Mouse (Mus musculus): ENCODE results near the gene Nthl1.

Nthl1 gene

DNA sequence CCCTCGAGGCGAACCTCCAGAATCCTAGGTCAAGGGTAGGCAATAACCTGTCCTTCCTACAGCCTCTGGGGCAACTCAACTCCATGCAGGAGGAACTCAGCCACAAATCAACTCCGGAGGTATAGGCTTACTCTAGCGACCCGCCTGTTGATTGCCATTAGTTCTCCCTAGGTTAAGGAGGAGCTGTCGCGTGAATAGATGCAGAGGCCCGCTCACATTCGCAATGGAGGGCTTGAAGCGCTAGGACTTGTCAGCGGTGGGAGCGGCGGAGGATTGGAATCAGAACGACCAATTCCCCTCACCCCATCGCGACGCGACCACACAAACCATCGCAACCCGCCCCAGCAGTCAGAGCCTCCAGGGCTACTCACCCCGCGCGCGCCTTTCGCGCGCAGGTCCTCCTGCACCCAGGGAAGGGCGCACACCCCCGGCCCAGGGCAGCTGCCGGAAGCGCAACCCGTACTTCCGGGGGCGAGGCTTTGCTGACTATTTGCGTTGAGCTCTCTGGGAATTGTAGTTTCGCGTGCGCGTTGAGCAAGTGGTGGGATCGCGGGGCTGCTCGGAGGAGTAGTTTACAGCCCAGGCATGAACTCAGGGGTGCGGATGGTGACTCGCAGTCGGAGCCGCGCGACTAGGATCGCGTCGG lies at the start of gene Nthl1, which contains the start of gene Tsc2:
Nthl1 (plus strand) TSS at position 514 of the 646 bp plus-strand sequence.
Tsc2 (minus strand) TSS at position 464 of the 646 bp plus-strand sequence.
- DNase-seq = peak; percentile 86 to 90

DNA sequence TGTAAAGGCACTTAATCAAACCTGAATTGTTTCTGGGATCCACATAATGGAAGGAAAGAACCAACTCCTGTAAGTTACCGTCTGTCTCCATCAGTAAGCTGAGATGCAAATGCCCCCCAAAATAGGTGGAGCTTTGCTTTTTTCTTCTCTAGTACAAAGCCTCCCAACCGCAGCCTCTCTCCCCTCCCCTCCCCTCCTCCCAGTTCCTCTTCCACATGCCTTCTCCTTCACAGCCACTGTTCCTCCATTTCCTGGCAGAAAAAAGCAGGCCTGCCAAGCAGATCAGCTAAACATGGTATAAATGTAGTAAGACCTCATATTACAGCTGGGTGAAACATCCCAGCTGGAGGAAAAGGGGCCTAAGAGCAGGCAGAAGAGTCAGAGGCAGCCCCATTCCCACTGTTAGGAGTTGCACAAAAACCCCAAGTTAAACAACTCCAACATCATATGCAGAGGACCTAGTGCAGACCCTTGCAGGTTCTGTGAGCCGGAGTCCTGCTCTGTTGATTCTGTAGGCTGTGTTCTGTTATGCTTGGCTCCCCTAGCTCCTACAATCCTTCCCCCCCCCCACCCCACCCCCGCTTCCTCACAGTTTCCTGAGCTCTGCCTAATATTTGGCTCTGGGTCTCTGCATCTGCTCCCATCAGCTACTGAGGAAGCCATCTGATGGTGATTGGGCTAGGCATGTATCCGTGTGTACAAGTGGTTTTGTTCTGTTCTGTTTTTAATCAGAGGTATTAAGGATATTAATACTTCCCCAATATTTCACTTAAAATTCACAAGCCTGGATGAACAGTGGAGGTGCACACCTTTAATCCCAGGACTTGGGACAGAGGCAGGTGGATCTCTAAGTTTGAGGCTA lies 48.6 kb upstream of the Nthl1 start:
- no peak for DNase-seq

DNA sequence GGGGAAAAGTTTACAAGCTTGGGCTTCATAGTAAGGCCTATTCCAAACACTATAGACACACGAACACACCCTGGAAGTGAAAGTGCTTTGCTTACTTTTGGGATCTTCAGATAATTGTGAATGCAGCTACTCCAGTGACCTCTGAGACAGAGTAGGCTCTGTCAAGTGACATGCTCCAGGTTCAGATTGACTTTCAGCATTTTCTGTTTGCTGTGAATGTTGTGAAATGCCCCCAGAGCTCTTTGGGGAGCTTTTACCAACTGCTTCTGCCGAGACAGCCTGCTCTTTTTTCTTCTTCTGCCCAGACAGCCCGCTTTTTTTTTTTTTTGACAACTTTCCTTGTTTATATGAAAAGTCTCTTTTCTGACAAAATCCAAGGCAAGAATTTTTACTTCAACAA lies 48.0 kb upstream of the Nthl1 start:
- DNase-seq = no peak

DNA sequence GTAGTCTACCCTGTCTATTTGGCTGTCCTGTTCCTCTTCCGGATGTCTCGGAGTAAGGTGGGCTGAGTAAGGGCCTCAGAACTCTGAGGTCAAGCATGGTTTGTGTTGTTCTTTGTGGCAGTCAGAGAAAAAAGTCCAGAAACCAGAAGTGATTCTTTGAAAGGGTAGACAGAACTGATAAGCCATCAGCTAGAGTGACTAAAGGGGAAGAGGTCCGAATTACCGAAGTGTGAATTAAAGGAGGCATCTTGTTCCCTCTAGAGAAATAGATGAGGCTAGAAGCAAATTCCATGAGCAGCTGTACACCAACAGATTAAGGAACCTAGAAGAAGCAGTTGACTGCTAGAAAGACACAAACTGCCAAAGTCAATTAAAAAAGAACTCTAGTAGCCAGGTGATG lies 45.9 kb upstream of the Nthl1 start:
- DNase-seq = no peak

DNA sequence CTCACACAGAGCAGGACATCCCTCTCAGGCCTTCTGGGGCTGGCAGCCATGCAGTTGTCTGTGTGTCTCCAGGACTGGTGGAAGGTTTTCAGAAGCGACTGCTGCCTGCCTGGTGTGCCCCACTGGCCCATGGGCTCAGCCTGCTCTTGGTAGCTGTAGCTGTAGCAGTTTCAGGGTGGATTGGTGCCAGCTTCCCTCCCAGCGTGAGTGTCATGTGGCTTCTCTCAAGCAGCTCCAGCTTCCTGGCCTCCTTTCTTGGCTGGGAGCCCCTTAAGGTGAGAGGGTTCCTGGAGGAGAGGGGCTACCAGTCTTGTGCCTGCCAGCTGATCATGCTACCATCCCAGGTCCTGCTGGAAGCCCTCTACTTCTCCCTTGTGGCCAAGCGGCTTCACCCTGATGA lies 41.5 kb upstream of the Nthl1 start:
- DNase-seq = peak; percentile 62 to 67

DNA sequence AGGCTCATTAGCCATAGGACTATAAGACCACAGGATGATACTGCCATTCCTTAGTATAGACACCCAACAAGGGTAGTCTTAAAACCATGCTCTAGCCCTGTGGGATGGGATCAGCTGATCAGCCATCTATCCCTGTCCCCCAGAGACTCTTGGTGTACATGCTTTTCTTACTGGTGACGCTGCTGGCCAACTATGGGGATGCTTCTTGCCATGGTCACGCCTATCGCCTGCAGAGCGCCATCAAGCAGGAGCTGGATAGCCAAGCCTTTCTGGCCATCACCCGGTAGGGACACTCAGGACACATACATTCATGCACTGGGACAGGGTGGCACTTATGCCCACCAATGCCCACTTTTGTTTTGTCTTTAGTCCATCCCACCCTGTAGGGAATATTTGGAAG lies 40.8 kb upstream of the Nthl1 start:
- no peak for DNase-seq

DNA sequence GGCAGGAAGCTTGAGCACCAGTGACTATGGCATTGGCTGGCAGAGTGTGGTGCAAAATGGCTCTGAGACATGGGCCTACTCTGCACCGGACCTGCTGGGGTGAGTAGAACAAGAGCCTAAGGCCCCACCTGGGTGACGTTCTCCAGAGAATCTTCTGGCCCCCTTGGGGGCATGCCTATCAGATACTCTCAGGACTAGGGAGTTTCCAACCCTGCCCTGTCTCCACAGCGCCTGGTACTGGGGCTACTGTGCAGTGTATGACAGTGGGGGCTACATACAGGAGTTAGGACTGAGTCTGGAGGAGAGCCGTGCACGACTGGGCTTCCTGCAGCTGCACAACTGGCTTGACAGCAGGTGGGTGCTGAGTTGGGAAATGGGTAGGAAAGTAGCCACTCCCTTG lies 39.2 kb upstream of the Nthl1 start:
- no peak for DNase-seq

DNA sequence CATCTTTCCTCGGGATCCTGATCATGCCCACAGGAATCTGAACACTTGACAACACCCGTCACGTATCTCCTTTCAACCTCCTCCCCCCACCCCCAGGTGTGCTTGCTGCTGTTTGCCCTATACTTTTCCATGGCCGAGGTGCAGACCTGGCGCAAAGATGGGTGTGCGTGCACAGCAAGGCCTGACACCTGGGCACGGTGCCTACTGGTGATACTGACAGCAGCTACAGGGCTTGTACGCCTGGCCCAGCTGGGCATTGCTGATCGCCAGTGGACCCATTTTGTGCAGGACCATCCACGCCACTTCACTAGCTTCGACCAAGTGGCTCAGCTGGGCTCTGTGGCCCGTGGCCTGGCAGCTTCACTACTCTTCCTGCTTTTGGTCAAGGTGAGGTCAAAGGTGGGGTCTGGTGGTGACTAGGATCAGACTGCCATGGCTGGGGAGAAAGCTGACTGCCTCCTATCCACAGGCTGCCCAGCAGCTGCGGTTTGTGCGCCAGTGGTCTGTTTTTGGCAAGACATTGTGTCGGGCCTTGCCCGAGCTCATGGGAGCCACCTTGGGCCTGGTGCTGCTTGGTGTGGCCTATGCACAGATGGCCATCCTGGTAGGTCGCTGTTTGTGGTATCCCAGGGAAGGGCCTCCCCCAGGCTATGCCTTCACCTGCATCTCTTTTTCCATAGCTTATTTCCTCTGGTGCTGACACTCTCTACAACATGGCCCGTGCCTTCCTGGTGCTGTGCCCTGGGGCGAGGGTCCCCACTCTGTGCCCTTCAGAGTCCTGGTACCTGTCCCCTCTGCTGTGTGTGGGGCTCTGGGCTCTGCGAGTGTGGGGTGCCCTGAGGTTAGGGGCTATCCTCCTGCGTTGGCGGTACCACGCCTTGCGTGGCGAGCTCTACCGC lies 38.2 kb upstream of the Nthl1 start:
- DNase-seq = peak; percentile 34 to 44

DNA sequence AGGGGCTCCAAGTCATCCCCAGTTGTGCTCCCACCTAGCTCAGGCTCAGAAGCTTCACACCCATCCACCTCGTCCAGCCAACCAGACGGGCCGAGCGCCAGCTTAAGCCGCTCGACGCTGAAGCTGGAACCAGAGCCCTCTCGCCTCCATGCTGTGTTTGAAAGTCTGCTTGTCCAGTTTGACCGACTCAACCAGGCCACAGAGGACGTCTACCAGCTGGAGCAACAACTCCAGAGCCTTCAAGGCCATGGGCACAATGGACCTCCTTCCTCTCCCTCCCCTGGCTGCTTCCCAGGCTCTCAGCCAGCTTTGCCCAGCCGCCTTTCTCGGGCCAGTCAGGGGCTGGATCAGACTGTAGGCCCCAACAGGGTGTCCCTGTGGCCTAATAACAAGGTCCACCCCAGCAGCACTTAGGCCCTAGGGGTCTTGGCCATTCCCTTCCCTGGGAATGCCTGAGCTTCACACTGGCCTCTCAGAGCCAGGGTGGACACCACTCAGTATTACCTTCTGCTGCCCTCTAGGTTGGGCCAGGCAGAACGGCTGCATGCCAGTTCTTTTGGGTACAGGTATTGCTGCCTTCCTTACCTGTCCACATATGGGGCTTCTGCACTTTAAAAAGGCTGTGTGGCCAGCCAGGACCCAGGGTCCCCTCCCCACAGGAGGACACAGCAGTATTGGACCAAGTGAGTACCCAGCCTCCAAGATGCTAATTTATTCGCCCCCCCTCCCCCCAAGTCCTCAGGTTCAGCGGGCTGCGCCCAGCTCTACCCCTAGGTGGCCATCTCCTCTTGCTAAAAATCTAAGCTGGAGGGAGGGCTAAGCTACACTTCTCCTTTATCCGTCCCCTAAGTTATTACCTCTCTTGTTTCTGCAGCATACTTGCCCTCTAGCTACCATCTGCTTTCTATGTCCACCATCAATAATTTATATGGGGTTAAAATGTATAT lies 37.1 kb upstream of the Nthl1 start:
- peak; percentile 71 to 74 for DNase-seq

DNA sequence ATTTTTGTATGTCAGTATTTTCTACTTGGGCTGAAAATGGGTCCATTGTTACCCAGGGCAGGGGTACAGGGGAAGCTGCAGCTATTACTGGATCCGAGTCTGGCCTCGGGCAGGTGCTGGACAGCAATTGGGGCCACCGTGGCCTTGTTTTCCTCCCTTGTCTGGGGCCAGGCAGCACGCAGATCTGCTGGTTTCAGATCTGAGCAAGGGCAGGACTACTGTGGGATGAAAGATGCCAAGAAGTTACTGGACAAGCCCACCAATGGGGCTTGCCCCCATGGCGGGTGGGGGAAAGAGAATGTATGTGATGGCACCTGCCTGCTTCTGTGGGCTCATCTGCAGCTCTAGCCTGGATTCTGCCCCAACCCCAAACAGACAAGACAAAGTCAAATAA lies 36.4 kb upstream of the Nthl1 start:
- peak in 1 of 2 experiments; percentile 29 for DNase-seq

DNA sequence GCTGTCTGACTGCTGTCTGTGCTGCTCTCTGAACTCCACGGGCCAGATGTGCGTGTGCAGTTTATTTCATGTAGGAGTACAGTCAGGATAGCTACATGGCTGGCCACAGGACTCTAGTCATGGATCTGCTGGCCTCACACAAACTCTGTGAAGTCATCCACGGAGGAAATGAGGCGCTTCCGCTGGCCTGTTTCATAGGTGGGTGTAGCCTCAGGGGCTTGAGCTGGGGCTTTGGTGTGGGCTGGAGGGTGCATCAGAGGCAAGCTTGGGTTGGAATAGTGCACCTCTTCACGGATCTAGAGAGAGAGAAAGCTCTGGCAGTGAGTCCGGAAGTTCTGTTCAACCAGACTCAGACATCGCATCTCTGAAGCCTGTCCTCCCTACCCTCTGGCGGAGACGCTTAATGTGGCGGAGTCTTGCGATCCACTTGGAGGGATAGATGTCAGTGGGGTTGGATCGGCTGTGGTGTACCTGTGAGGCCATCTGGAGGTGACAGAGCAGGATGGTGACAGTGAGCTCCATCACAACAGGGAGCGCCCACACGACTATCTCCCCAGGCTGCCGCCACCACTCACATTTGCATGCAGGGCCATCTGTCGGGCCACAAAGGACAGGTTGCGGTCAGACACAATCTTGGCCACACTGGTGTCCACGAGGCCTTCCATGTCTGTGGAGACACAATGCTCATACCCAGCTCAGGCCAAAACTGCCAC lies 35.9 kb upstream of the Nthl1 start:
- DNase-seq = peak; percentile 63 to 76

DNA sequence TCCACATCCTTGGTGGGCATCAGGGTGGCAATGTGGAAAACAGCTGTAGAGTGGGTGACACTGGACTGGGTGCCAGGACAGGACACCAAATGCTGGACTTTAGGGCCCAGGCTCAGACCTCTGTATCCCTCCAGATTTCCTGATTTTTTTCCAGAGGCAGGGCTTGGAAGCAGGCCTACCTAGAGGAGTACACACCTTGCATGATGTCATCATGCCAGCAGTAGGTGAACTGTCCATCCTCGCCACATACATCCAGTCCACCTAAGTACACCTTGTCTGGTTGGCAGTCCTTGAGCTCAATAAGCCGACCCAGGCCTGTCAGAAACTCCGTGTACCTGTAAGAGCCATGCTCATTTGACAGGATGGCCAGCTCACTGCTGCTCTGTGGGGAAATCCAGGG lies 34.5 kb upstream of the Nthl1 start:
- peak in 1 of 2 experiments; percentile 26 for DNase-seq

DNA sequence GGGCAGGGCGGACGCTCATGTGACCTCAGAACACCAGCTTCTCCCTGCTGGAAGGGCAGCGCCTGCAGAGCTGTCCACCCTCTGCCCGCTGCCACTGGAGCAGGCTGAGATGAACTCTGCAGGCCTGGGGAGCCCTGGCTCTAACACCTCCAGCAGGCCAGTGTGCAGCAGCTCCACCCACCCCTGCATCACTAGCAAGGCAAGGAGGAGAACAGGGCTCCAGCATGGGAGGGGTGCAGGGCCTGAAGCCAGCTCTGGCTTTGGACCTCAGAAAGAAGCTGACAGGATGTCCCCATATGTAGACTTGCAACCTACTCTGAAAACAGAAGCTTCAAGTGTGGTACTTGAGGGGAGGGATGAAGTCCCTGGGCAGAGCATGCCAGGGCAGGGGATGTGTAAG lies 32.0 kb upstream of the Nthl1 start:
- peak; percentile 37 to 40 for DNase-seq

DNA sequence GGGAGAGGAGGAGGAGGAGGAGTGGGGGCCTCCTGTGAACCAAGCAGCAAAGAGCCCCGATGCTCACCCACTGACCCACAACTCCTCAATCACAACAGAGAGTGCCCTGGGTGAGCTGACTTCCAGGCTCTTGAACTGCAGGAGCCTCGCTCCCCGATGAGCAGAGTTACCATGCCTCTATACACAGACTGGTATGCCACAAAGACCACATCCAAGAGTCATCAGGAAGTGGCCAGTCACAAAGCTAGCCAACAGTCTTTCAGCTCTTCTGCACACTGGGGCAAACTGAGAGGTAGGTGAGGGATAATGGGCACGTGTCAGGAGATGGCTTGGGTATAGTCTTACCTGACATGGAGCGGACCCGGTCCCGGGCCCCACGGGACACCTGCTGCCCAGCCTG lies 28.5 kb upstream of the Nthl1 start:
- DNase-seq = no peak

DNA sequence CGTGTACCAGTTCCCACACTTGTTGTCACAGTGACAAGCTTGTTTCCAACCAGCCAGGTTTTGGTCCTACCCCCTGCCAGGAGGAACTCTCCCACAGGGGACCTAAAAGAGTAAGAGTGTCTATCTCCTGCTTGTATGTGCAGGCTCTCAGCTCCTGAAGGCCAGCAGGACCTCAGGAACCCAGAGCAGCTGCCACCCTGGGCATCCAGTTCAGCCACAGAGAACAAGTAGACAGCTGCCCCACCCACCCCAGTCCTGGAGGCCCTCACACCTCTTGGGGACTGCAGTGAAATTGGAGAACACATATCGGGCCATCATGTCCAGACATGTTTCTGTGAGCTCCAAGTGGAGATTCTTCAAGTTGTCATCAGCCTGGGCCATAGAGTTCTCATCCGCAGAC lies 27.9 kb upstream of the Nthl1 start:
- DNase-seq = no peak

DNA sequence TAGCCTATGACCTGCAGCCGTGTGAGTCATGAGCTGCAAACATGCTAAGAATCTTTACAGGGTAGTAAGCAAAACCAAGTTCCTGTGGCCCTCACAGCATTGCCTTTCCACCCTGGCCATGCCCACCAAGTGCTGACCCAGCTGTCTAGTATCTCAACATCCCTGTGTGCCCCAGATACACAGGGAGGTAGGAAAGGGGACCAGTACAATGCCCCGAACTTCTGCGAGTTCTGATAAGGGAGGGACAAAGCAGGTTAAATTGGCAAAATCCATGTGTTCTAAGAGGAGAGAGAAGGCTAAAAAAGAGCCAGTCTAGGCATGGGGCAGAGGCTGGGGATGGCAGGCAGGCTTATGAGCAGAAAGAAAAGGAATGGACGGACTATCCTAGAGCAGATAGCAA lies 24.1 kb upstream of the Nthl1 start:
- DNase-seq = no peak

DNA sequence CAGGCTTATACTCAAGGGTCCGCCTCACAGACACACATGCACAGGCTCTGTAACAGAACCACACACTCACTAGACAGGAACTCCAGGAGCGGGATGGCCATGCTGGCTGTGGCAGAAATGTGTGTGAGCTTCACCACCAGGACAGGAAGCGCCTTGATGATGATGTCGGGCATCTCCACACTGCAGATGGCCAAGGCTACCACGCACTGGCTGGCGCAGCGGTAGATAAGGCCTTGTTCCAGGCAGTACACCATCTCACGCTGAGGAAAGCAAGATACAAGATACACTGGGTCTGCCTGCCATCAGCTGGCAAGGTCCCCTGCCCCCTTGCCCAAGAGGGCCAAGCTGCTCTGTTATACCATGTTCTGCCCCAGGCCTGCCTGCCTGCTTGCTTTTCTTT lies 23.6 kb upstream of the Nthl1 start:
- peak in 1 of 2 experiments; percentile 28 for DNase-seq

DNA sequence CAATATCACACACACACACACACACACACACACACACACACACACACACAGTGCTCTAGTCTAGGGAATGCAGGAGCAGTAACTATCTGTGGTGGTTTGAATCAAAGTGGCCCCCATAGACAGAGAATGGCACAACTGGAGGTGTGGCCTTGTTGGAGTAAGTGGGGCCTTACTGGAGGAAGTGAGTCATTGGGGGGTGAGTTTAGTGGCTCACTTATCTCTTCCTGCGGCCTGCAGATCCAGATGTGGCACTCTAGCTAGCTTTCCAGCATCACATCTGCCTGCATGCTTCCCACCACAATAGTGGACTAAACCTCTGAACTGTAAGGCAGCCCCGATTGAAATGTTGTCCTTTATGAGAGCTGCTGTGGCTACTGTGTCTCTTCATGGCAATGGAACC lies 21.8 kb upstream of the Nthl1 start:
- no peak for DNase-seq

DNA sequence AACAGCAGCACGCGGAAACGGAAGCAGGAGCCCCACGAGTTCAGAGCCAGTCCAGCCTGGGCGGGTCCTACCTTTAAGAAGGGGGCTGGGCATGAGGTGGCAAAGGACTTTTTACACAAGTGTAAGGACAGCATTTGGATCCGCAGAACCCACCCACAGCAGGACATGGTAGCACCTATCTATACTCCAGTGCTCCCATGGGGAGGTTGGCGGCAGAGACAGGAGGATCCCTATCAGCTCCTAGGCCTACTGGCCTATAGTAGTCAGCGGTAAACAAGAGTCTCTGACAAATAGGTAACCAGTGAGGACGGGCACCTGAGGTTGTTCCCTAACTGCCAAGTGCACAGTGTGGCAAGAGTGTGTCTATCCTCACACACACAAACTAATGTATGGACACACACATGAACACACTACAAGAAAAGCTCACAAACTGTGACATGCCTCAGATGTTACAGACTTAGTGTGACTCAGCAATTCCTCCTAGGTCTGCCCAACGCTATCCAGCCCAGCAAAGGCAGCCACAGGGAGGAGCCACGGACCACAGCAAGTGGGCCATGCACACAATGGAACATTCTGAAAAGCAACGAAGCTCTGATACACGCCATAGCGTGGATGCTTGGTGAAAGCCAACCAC lies 14.8 kb upstream of the Nthl1 start:
- DNase-seq = no peak

DNA sequence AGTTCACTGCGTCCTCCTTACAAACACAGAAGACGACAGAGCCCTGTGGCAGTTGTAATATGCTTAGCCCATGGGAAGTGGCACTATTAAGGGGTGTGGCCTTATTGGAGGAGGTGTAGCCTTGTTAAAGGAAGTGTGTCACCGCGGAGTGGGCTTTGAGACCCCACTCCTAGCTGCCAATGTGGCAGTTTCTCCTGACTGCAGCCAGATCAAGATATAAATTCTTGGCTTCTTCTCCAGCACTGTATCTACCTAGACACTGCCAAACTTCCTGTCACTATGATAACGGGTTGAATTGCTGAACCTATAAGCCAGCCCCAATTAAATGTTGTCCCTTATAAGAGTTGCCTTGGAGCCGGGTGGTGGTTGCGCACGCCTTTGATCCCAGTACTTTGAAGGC lies 7.0 kb upstream of the Nthl1 start:
- DNase-seq = no peak

DNA sequence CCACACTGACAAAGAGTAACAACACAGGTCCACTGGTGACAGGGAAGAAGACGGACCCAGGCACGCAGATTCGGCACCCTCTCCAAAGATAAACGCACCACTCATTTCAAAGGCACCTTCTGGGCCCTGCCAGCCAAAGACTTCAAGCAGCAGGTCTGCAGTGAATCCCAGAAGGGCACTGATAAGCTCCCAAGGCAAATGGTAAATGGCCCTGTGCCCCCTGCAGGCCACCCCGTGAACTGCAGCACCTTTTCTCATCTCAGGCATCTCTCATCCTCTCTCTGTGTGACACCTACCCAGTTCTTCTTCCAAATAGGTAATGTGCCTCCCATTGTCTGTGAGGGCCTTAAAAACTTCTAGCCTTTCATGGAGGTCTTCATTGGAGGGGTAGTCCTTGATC lies 3.8 kb upstream of the Nthl1 start:
- peak; percentile 82 to 90 for DNase-seq
